Comparison of ENCODE assay signal across 1 mouse cellular context in genomic region chr19:42026158-42026557, GRCm38 (mm10).
TF ChIP-seq lines count a peak whose summit lies in the region.

No protein-coding gene starts in this region.

TF ChIP-seq in C2C12, 6 proteins besides CTCF, POLR2A, EP300 and RAD21:
- no peak for TF ChIP-seq CEBPB (IDR thresholded peaks at IDR 0.05; ENCODE audit: low read depth)
- TF ChIP-seq FOSL1 (IDR thresholded peaks at IDR 0.05; ENCODE audit: insufficient read depth, low read length, poor library complexity, severe bottlenecking), result no peak
- TF ChIP-seq MAX (IDR thresholded peaks at IDR 0.05), result no peak
- TF ChIP-seq USF1 (IDR thresholded peaks at IDR 0.05; ENCODE audit: low read depth), result no peak
- TF ChIP-seq MYOG (IDR thresholded peaks at IDR 0.05; ENCODE audit: control insufficient read depth, extremely low read depth, insufficient read length), result no peak
- TF ChIP-seq MYOD1 (IDR thresholded peaks at IDR 0.05; ENCODE audit: control insufficient read depth, insufficient read length, low read depth), result no peak
